Mouse (Mus musculus) CH12.LX (cell line): Measurements from ENCODE around the gene 1700018G05Rik.
"Not testable (repeated sequence)": the region's sequence is repeated elsewhere in the genome, so short reads cannot be mapped to it uniquely, and the experiment has no call there.

ENCODE experiments used
- CHD2 ChIP-seq: IDR thresholded peaks from 2 replicates; pipeline ENCODE4 v1.6.1; 2011; ENCODE audit warnings: low read length, improper control_type of control experiment
- CTCF ChIP-seq, 2 experiments: IDR thresholded peaks in 1 of 2; conservative IDR thresholded peaks in 1 of 2; 2 replicates each; pipeline ENCODE4 v1.5.1; 2011 to 2012; ENCODE audit warnings: low read depth in 2 of 2, low read length in 2 of 2, improper control_type of control experiment in 1 of 2, inconsistent platforms in 1 of 2, mild to moderate bottlenecking in 1 of 2, moderate library complexity in 1 of 2
- ELF1 ChIP-seq: IDR thresholded peaks from 2 replicates; pipeline ENCODE4 v1.6.1; 2014; ENCODE audit warnings: low read depth, mild to moderate bottlenecking, inconsistent platforms, low read length, improper control_type of control experiment
- KAT2A ChIP-seq: IDR thresholded peaks from 2 replicates; pipeline ENCODE4 v1.6.1; 2012; ENCODE audit warnings: low read length, improper control_type of control experiment, inconsistent platforms; ENCODE audit not compliant: insufficient replicate concordance
- POLR2AphosphoS2 ChIP-seq: IDR thresholded peaks from 2 replicates; pipeline ENCODE4 v1.6.1; 2011; ENCODE audit warnings: low read depth, low read length, improper control_type of control experiment
- TCF12 ChIP-seq: IDR thresholded peaks from 2 replicates; pipeline ENCODE4 v1.6.1; 2014; ENCODE audit warnings: low read depth, mild to moderate bottlenecking, inconsistent platforms, low read length, improper control_type of control experiment
- UBTF ChIP-seq: IDR thresholded peaks from 2 replicates; pipeline ENCODE4 v1.6.1; 2012; ENCODE audit warnings: low read depth, mild to moderate bottlenecking, inconsistent platforms, low read length, improper control_type of control experiment, moderate library complexity
- USF1 ChIP-seq: IDR thresholded peaks from 2 replicates; pipeline ENCODE4 v1.6.1; 2014; ENCODE audit warnings: low read depth, mild to moderate bottlenecking, inconsistent platforms, low read length, improper control_type of control experiment
- ZC3H11A ChIP-seq: IDR thresholded peaks from 2 replicates; pipeline ENCODE4 v1.6.1; 2012; ENCODE audit warnings: low read depth, mild to moderate bottlenecking, inconsistent platforms, low read length, improper control_type of control experiment

DNA sequence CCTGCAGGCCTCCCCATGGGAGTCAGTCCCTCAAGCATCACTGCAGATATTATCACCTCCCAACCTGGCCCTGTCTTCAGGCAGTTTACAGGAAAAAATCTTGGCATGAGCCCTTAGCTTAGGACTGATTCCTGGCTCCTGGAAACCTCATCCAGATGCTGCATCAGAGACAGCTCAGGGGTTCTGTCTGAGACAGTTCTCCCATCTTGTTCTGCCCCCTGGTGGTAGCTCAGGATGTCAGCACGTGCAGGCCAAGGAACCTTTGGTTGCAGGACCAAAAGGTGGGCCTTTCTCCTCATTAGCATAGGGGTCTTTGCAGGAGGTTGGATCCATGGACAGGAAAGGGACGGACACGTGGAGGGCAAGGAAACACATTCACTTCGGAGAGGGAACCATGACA, 1.5 kb upstream of the 1700018G05Rik start:
- not testable (repeated sequence) for TF ChIP-seq KAT2A, ZC3H11A, CHD2, TCF12, ELF1, UBTF, USF1, POLR2AphosphoS2
- TF ChIP-seq CTCF (conservative IDR thresholded peaks at IDR 0.05 in 1 of 2, IDR thresholded peaks at IDR 0.05 in 1 of 2; ENCODE audit: low read depth in 2 of 2, low read length in 2 of 2), result peak in 1 of 2 experiments; percentile 41; a peak in 2 of 4 replicates
